Mouse (Mus musculus) common myeloid progenitor, adult 5-6 weeks (primary cell): Measurements from ENCODE around the gene Sult1d1. TPM values are rescaled to one million over a fixed set of nuclear protein-coding genes. Genes with fewer than 3 reads are reported as not detected.
"Not testable (repeated sequence)": the region's sequence is repeated elsewhere in the genome, so short reads cannot be mapped to it uniquely, and the experiment has no call there.

ENCODE experiments used
- ATAC-seq: replicated peaks from 2 replicates; pipeline ENCODE4 v1.8.0; 2016; ENCODE audit warnings: low read depth, mild to moderate bottlenecking, moderate TSS enrichment, inconsistent platforms; ENCODE audit not compliant: poor library complexity, severe bottlenecking
- total RNA-seq: library from RNA; stranded (forward); fragments of 200-1000, 187-1606 nt; gene quantifications from 2 replicates; pipeline ENCODE4 v1.2.3, GENCODE M21; 2017

Gene Sult1d1
- not detected in 2 replicates for total RNA-seq

GRCm38 (mm10) chr5:87568845-87569244 is at the start of gene Sult1d1:
Gene Sult1d1 (minus strand): TSS chr5:87569027.
- ATAC-seq, result no peak

GRCm38 (mm10) chr5:87615128-87615390 is 46.2 kb upstream of the Sult1d1 start:
- ATAC-seq, result no peak

GRCm38 (mm10) chr5:87614364-87615127 is 45.7 kb upstream of the Sult1d1 start:
- no peak for ATAC-seq

- ATAC-seq, result no peak
Observed at GRCm38 (mm10) chr5:87601018-87601417, 32.2 kb upstream of the Sult1d1 start.

GRCm38 (mm10) chr5:87597891-87598290 is 29.1 kb upstream of the Sult1d1 start:
- ATAC-seq, result no peak

- no peak for ATAC-seq
Observed at GRCm38 (mm10) chr5:87591494-87591893, 22.7 kb upstream of the Sult1d1 start, which contains the start of gene Sult1e1. Gene Sult1e1 (minus strand): TSS chr5:87591594.

- no peak for ATAC-seq
Observed at GRCm38 (mm10) chr5:87589916-87590315, 21.1 kb upstream of the Sult1d1 start.

- ATAC-seq, result no peak
Observed at GRCm38 (mm10) chr5:87580389-87580788, 11.6 kb upstream of the Sult1d1 start.

GRCm38 (mm10) chr5:87574174-87574573 is 5.3 kb upstream of the Sult1d1 start:
- ATAC-seq, result no peak

- ATAC-seq, result no peak
Observed at GRCm38 (mm10) chr5:87573490-87573889, 4.7 kb upstream of the Sult1d1 start.

GRCm38 (mm10) chr5:87572781-87573180 is 4.0 kb upstream of the Sult1d1 start:
- ATAC-seq, result no peak

- no peak for ATAC-seq
Observed at GRCm38 (mm10) chr5:87567306-87567705, 1.5 kb downstream of the Sult1d1 start.

- ATAC-seq, result no peak
Observed at GRCm38 (mm10) chr5:87562966-87563365, 5.9 kb downstream of the Sult1d1 start.

- ATAC-seq, result no peak
Observed at GRCm38 (mm10) chr5:87562526-87562925, 6.3 kb downstream of the Sult1d1 start.

- ATAC-seq, result no peak
Observed at GRCm38 (mm10) chr5:87560145-87560544, 8.7 kb downstream of the Sult1d1 start.

GRCm38 (mm10) chr5:87550935-87551334 is 17.9 kb downstream of the Sult1d1 start:
- no peak for ATAC-seq

GRCm38 (mm10) chr5:87538111-87538510 is 30.7 kb downstream of the Sult1d1 start, which contains the start of gene Sult1b1:
Gene Sult1b1 (minus strand): TSS chr5:87538195.
- no peak for ATAC-seq

GRCm38 (mm10) chr5:87535994-87536644 is 32.7 kb downstream of the Sult1d1 start:
- no peak for ATAC-seq

GRCm38 (mm10) chr5:87532288-87532687 is 36.5 kb downstream of the Sult1d1 start:
- no peak for ATAC-seq

- not testable (repeated sequence) for ATAC-seq
Observed at GRCm38 (mm10) chr5:87523561-87523960, 45.3 kb downstream of the Sult1d1 start.

GRCm38 (mm10) chr5:87505776-87506458 is 62.9 kb downstream of the Sult1d1 start:
- no peak for ATAC-seq
